Mouse (Mus musculus): ENCODE measurements around the gene Rc3h1.

DNA sequence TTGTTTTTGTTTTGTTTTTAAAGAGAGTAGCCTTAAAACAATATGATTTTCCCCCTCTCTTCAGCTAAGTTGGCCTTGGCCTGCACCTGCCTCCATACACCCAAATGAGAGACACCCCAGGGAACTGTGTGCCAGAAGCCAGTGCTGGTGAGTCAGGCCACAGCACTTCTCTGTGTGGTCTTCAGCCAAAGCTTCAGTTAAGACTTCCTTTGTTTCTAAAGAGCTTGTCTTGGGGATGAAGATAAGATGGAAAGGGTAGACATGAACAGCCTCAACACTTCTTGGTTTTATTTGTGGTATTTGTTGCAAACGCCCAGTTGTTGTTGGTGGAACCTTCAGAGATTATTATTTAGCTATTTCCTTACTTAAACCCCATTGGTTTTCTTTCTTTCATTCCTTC, 31.5 kb upstream of the Rc3h1 start:
- TF ChIP-seq ZKSCAN1 (IDR thresholded peaks at IDR 0.05; ENCODE audit: low read depth, low read length) (no peak), GATA1 (IDR thresholded peaks at IDR 0.05; ENCODE audit: low read depth, low read length) (peak; percentile 92), MAX (IDR thresholded peaks at IDR 0.05; ENCODE audit: low read length) (no peak), NELFE (IDR thresholded peaks at IDR 0.05; ENCODE audit: low read depth, low read length) (no peak), EP300 (IDR thresholded peaks at IDR 0.05; ENCODE audit: low read depth in 1 of 2, low read length in 2 of 2) (peak; percentile 89 to 90), NRF1 (IDR thresholded peaks at IDR 0.05; ENCODE audit: insufficient read depth, low read depth, low read length, poor library complexity, severe bottlenecking) (no peak), RAD21 (IDR thresholded peaks at IDR 0.05; ENCODE audit: low read depth, low read length) (no peak), UBTF (IDR thresholded peaks at IDR 0.05; ENCODE audit: borderline replicate concordance, insufficient read depth, low read depth, low read length) (no peak), SMC3 (IDR thresholded peaks at IDR 0.05; ENCODE audit: low read depth, low read length) (no peak)
